In the genomic region with DNA sequence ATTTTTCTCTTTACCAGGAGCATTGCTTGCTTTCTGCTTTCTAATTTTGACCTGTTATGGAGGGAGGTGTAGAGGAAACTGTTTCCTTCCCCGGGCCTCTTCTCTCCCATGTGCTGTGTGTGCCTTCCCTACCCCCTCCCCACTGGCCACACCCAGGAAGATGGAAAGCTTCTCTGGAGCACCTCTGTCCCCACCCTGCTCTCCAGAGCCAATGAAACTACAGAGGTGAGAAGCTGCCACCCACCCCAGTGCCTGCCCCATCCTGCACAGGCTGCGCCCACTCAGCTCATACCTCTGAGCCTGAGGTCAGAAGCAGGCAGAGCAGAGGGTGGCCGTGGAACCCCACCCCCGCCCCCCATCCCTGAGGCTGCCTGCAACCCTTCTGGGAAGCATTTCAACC, we compare ENCODE assay signal across 10 mouse cellular contexts. TPM values are rescaled to one million over a fixed set of nuclear protein-coding genes. Genes with fewer than 3 reads are reported as not detected.
DNase-seq lines count a peak whose midpoint lies in the region; ATAC-seq and TF ChIP-seq lines count a peak whose summit lies in the region.
"Had no signal": no experiment of that assay in that cellular context is flagged by ENCODE, and none has a peak within 500 bp of the region (broad histone marks: within the 10 kb centered on the region; RNA-seq: fewer than 3 reads in every experiment).

No protein-coding gene starts in this region.

- no peak overlapping the region for H3K9ac ChIP-seq in embryonic facial prominence, embryonic 11.5 days (replicated peaks; ENCODE audit: low read length)
- H3K9ac ChIP-seq in kidney, embryonic 16.5 days (replicated peaks; ENCODE audit: low read length): no peak overlapping the region; the same call in 1 of the 2 replicates
- H3K9ac ChIP-seq in intestine, postnatal 0 days (ENCODE audit: low read depth, low read length): no peak overlapping the region

- WGBS in embryonic facial prominence, embryonic 11.5 days: 43% methylated on average over 4 of the region's 4 CpGs
- WGBS in embryonic facial prominence, embryonic 10.5 days: 63% methylated on average over 4 of the region's 4 CpGs
- 35% methylated on average over 4 of the region's 4 CpGs for WGBS in kidney, embryonic 16.5 days
- 45% methylated on average over 4 of the region's 4 CpGs for WGBS in intestine, postnatal 0 days

- DNase-seq in embryonic facial prominence, embryonic 11.5 days (ENCODE audit: low spot score): no peak
- no peak for DNase-seq in embryonic facial prominence, embryonic 10.5 days (ENCODE audit: low spot score)
- no peak for DNase-seq in kidney, postnatal 36 days
- DNase-seq in ES-CJ7 (ENCODE audit: low read depth, low spot score): peak; percentile 97
- no peak for DNase-seq in T-cell, adult 2 months (ENCODE audit: low spot score)
- DNase-seq in natural killer cell, adult 2 months (ENCODE audit: low spot score in 2 of 2): no peak
- DNase-seq: liver had no signal

- H3K27ac ChIP-seq in embryonic facial prominence, embryonic 11.5 days (replicated peaks; ENCODE audit: low read depth, low read length): no peak overlapping the region
- no peak overlapping the region for H3K27ac ChIP-seq in embryonic facial prominence, embryonic 10.5 days (replicated peaks)
- no peak overlapping the region for H3K27ac ChIP-seq in kidney, embryonic 16.5 days (ENCODE audit: low read length)
- H3K27ac ChIP-seq in intestine, postnatal 0 days (ENCODE audit: low read depth, low read length): no peak overlapping the region

- H3K9me3 ChIP-seq in embryonic facial prominence, embryonic 11.5 days (replicated peaks; ENCODE audit: control insufficient read depth, low read length): no peaks in the 10 kb centered on the region
- no peaks in the 10 kb centered on the region for H3K9me3 ChIP-seq in embryonic facial prominence, embryonic 10.5 days
- no peaks in the 10 kb centered on the region for H3K9me3 ChIP-seq in kidney, embryonic 16.5 days (ENCODE audit: low read length)
- no peaks in the 10 kb centered on the region for H3K9me3 ChIP-seq in intestine, postnatal 0 days (ENCODE audit: control insufficient read depth)

- TF ChIP-seq CTCF in intestine, postnatal 0 days (IDR thresholded peaks at IDR 0.05; ENCODE audit: low read depth): no peak

- H3K27me3 ChIP-seq in embryonic facial prominence, embryonic 11.5 days (ENCODE audit: control insufficient read depth, insufficient read depth, low read length): no peaks in the 10 kb centered on the region
- no peaks in the 10 kb centered on the region for H3K27me3 ChIP-seq in embryonic facial prominence, embryonic 10.5 days (replicated peaks; ENCODE audit: low read depth, poor library complexity, severe bottlenecking)
- H3K27me3 ChIP-seq in kidney, embryonic 16.5 days (ENCODE audit: insufficient read depth, low read length): no peaks in the 10 kb centered on the region
- no peaks in the 10 kb centered on the region for H3K27me3 ChIP-seq in intestine, postnatal 0 days (replicated peaks; ENCODE audit: control insufficient read depth, insufficient read depth, low read length)

- no peak overlapping the region for H3K4me3 ChIP-seq in embryonic facial prominence, embryonic 11.5 days (ENCODE audit: low read depth, low read length)
- H3K4me3 ChIP-seq in embryonic facial prominence, embryonic 10.5 days: no peak overlapping the region
- H3K4me3 ChIP-seq in kidney, embryonic 16.5 days (ENCODE audit: low read length): no peak overlapping the region
- no peak overlapping the region for H3K4me3 ChIP-seq in intestine, postnatal 0 days (ENCODE audit: low read depth, low read length)

- no peak overlapping the region for H3K4me2 ChIP-seq in embryonic facial prominence, embryonic 11.5 days (ENCODE audit: low read depth, low read length)
- no peak overlapping the region for H3K4me2 ChIP-seq in kidney, embryonic 16.5 days (replicated peaks; ENCODE audit: low read depth, low read length)
- no peak overlapping the region for H3K4me2 ChIP-seq in intestine, postnatal 0 days (replicated peaks; ENCODE audit: low read depth)

- H3K36me3 ChIP-seq in embryonic facial prominence, embryonic 11.5 days (replicated peaks; ENCODE audit: control insufficient read depth, insufficient read depth, low read depth, low read length): no peaks in the 10 kb centered on the region
- no peaks in the 10 kb centered on the region for H3K36me3 ChIP-seq in embryonic facial prominence, embryonic 10.5 days (replicated peaks)
- H3K36me3 ChIP-seq in kidney, embryonic 16.5 days (ENCODE audit: insufficient read depth, low read length): no peaks in the 10 kb centered on the region
- H3K36me3 ChIP-seq in intestine, postnatal 0 days (ENCODE audit: control insufficient read depth, insufficient read depth): no peaks in the 10 kb centered on the region

- H3K4me1 ChIP-seq in embryonic facial prominence, embryonic 11.5 days (ENCODE audit: control insufficient read depth, insufficient read depth, low read length): no peaks in the 10 kb centered on the region
- peaks cover 11% of the 10 kb centered on the region for H3K4me1 ChIP-seq in embryonic facial prominence, embryonic 10.5 days
- H3K4me1 ChIP-seq in kidney, embryonic 16.5 days (ENCODE audit: insufficient read depth, low read length): peaks cover 17% of the 10 kb centered on the region
- no peaks in the 10 kb centered on the region for H3K4me1 ChIP-seq in intestine, postnatal 0 days (replicated peaks; ENCODE audit: control insufficient read depth, insufficient read depth, low read length)

- ATAC-seq in embryonic facial prominence, embryonic 11.5 days (replicated peaks; ENCODE audit: insufficient number of reproducible peaks, low FRiP score, low TSS enrichment, low read depth): peak; percentile 67; the same call in 1 of the 2 replicates
- peak; percentile 52 for ATAC-seq in kidney, embryonic 16.5 days (ENCODE audit: low FRiP score, low TSS enrichment)
- 0 out of 2 replicates have a peak, but pooled peaks have one; percentile 20 for ATAC-seq in intestine, postnatal 0 days
- ATAC-seq: forebrain, embryonic 14.5 days had no signal

RNA-seq across cellular contexts. Expression of gene Mtss1l, which starts 33.4 kb away (rescaled TPM):
- 7.9 and 12.7 TPM in 2 replicates for polyA plus RNA-seq in embryonic facial prominence, embryonic 11.5 days (2014; fragmentation: Nextera tagmentation; extraction: Ambion mirVana)
- 6.6 and 7.2 TPM in 2 replicates for polyA plus RNA-seq in embryonic facial prominence, embryonic 10.5 days (2016; fragmentation: Nextera tagmentation; extraction: Ambion mirVana)
- polyA plus RNA-seq in kidney, embryonic 16.5 days (2015; fragmentation: Nextera tagmentation; extraction: Ambion mirVana): 9.1 and 9.2 TPM in 2 replicates
- 4.2 and 4.4 TPM in 2 replicates for polyA plus RNA-seq in intestine, postnatal 0 days (2015; fragmentation: Nextera tagmentation; extraction: Ambion mirVana)

RNA-seq across cellular contexts. Expression of gene Il34, which starts 51.0 kb away (rescaled TPM):
- 0.15 and 0.66 TPM in 2 replicates for polyA plus RNA-seq in embryonic facial prominence, embryonic 11.5 days (2014; fragmentation: Nextera tagmentation; extraction: Ambion mirVana)
- 0.24 TPM in 1 of 2 replicates, not detected in the other for polyA plus RNA-seq in embryonic facial prominence, embryonic 10.5 days (2016; fragmentation: Nextera tagmentation; extraction: Ambion mirVana)
- 3.0 and 3.2 TPM in 2 replicates for polyA plus RNA-seq in kidney, embryonic 16.5 days (2015; fragmentation: Nextera tagmentation; extraction: Ambion mirVana)
- polyA plus RNA-seq in intestine, postnatal 0 days (2015; fragmentation: Nextera tagmentation; extraction: Ambion mirVana): 2.7 and 3.0 TPM in 2 replicates
